31 mouse cellular contexts compared by ENCODE assay signal in the genomic region with DNA sequence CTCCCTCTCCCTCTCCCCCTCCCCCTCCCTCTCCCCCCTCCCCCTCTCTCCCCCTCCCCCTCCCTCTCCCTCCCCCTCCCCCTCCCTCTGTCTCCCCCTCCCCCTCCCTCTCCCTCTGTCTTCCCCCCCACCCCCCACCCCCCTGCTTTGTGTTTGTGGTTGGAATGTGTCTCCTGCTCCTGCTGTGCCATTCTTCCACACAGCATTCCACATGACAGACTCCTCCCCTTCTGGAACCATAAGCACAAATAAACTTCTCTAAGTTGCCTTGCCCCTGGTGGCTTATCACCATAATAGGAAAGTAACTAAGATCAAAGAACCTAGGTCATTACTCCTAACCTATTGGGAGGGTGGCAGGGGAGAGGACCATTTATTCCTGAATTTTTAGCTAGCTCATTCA. TPM values are rescaled to one million over a fixed set of nuclear protein-coding genes. Genes with fewer than 3 reads are reported as not detected.
"Had no signal": no experiment of that assay in that cellular context is flagged by ENCODE, and none has a peak within 500 bp of the region (broad histone marks: within the 10 kb centered on the region; RNA-seq: fewer than 3 reads in every experiment).

No protein-coding gene starts in this region.

- H3K9ac ChIP-seq: heart, embryonic 13.5 days; heart, embryonic 15.5 days; hindbrain, embryonic 13.5 days; hindbrain, embryonic 15.5 days; kidney, embryonic 15.5 days; limb, embryonic 13.5 days; limb, embryonic 15.5 days; liver, embryonic 12.5 days; liver, embryonic 14.5 days had no signal

- H3K9me3 ChIP-seq: heart, embryonic 13.5 days; heart, embryonic 15.5 days; hindbrain, embryonic 13.5 days; hindbrain, embryonic 15.5 days; kidney, embryonic 15.5 days; limb, embryonic 13.5 days; limb, embryonic 15.5 days; liver, embryonic 12.5 days had no signal

- H3K4me1 ChIP-seq: heart, embryonic 13.5 days; heart, embryonic 15.5 days; hindbrain, embryonic 13.5 days; hindbrain, embryonic 15.5 days; kidney, embryonic 15.5 days; limb, embryonic 13.5 days; limb, embryonic 15.5 days had no signal

- ATAC-seq: hindbrain, postnatal 0 days; intestine, embryonic 16.5 days; liver, embryonic 12.5 days had no signal

- H3K27me3 ChIP-seq: heart, embryonic 15.5 days; hindbrain, embryonic 13.5 days; hindbrain, embryonic 15.5 days; limb, embryonic 13.5 days; limb, embryonic 15.5 days had no signal

- H3K36me3 ChIP-seq: heart, embryonic 13.5 days; heart, embryonic 15.5 days; hindbrain, embryonic 13.5 days; hindbrain, embryonic 15.5 days; kidney, embryonic 15.5 days; limb, embryonic 13.5 days; limb, embryonic 15.5 days; liver, embryonic 12.5 days had no signal

- H3K27ac ChIP-seq: heart, adult 2 months; heart, embryonic 13.5 days; heart, embryonic 15.5 days; hindbrain, embryonic 13.5 days; hindbrain, embryonic 15.5 days; hindbrain, postnatal 0 days; kidney, embryonic 15.5 days; kidney, postnatal 0 days; limb, embryonic 13.5 days; limb, embryonic 15.5 days; liver, embryonic 12.5 days; liver, embryonic 14.5 days had no signal

- DNase-seq: gastrocnemius, postnatal 14 days; gastrocnemius, postnatal 36 days; heart, adult 2 months; heart, postnatal 14 days; heart, postnatal 36 days; kidney, adult 11 months; kidney, adult 2 months; kidney, adult 9 months; kidney, postnatal 14 days; kidney, postnatal 36 days; layer of hippocampus, adult 9-11 months; layer of hippocampus, postnatal 36 days; left cerebral cortex, postnatal 4 days had no signal

- H3K4me3 ChIP-seq: heart, adult 2 months; heart, embryonic 13.5 days; heart, embryonic 15.5 days; hindbrain, embryonic 13.5 days; hindbrain, embryonic 15.5 days; kidney, embryonic 15.5 days; limb, embryonic 13.5 days; limb, embryonic 15.5 days; liver, embryonic 12.5 days had no signal

RNA-seq across cellular contexts. Expression of gene Th, which starts 6.7 kb away (rescaled TPM):
- total RNA-seq: gastrocnemius, postnatal 36 days; heart, adult 2 months; heart, postnatal 14 days; heart, postnatal 36 days; hematopoietic stem cell, adult 5-6 weeks; liver, adult 2 months had no signal
- polyA plus RNA-seq: liver, adult 2 months had no signal

RNA-seq across cellular contexts. Expression of gene Ascl2, which starts 31.4 kb away (rescaled TPM):
- total RNA-seq: gastrocnemius, adult 8-10 months; gastrocnemius, postnatal 14 days; gastrocnemius, postnatal 36 days; heart, adult 2 months; heart, postnatal 36 days; hematopoietic stem cell, adult 5-6 weeks; left cerebral cortex, adult 18-20 months; left cerebral cortex, postnatal 25 days; liver, adult 2 months had no signal
- polyA plus RNA-seq: heart, postnatal 0 days; liver, adult 2 months had no signal
